Mouse (Mus musculus): Measurements from ENCODE around the gene Bmf. TPM values are rescaled to one million over a fixed set of nuclear protein-coding genes. Genes with fewer than 3 reads are reported as not detected.
A peak's percentile ranks its signal among the peaks of the same experiment; 100 is the strongest.
"Not testable (repeated sequence)": the region's sequence is repeated elsewhere in the genome, so short reads cannot be mapped to it uniquely, and the experiment has no call there.

The Bmf gene
- polyA plus RNA-seq, 1 experiment from 2014 or later, result 0.75 TPM

DNA sequence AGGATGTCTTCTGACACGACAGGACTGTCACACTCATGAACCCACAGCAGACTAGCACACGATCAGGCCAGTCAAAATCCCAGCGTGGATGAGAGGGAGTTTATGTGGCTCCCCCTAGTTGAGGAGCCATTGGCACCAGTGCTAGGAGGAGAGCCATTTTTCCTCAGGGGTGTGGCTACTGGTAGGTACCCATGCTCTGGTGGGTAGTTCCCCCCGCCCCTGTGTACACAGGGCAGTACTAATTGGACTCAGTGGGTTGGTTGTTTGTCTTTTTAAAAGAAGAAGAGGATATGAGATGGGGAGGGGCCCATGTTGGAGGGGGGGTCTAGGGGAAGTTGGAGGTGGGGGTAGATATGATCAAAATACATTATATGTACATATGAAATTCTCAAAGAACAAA, 12.5 kb upstream of the Bmf start:
- no peaks in the 10 kb centered on the region for H3K4me1 ChIP-seq (replicated peaks)
- H3K9me3 ChIP-seq (replicated peaks), result no peaks in the 10 kb centered on the region
- ATAC-seq (ENCODE audit: low read depth) (no peak), DNase-seq (no peak)
- no peak overlapping the region for H3K27ac ChIP-seq
- no peak overlapping the region for H3K9ac ChIP-seq
- 68% methylated on average over 4 of the region's 4 CpGs for whole genome bisulfite sequencing (ENCODE audit: insufficient replicate concordance)
- H3K36me3 ChIP-seq, result 0 out of 2 replicates have a peak, but pooled peaks cover 4% of the 10 kb centered on the region
- H3K4me3 ChIP-seq (replicated peaks), result no peak overlapping the region
- H3K4me2 ChIP-seq, result no peak overlapping the region
- no peaks in the 10 kb centered on the region for H3K27me3 ChIP-seq

DNA sequence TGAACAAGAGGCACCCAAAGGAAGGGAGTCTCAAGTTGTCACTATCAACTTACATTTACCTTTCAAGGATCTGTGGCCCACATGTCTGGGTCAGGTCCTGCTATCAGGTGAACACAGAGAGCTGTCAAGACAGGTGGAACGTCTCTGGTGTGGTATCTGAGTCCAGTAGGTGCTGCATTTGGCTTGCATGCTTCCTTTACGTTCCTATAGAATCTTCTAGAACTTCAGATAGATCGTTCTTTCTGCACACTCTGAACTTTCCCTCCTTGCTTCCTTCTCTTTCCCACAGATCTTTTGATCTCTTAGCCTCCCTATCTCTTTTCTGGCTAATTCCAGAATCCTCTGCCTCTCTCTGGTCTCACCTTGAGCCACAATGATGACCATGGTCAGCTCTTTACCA, 8.9 kb upstream of the Bmf start:
- ATAC-seq (ENCODE audit: low read depth), result no peak

DNA sequence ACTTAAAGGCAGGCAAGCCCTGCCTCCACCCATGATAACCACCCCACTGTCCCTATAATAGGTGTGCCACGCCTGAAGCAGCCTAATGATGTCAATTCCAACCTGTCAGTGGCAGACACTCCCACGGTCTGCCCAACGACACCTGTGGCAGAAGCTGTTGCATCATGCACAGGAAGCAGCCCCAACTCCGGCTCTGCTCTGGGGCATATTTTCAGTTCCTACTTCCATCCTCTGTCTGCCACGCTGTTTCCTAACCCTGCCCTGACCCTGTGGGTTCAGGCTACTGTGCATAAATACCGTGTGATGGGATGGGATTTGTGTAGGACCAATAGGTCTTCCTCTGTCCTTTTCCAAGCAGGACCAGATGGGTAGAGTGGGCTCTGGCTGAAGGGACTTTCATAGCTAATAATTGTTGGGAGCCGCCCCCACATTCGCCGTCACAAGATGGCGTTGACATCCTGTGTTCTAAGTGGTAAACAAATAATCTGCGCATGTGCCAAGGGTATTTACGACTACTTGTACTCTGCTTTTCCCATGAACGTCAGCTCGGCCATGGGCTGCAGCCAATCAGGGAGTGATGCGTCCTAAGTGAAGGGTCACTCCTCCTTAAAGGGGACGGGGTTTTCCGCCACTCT, 5.0 kb upstream of the Bmf start:
- H3K36me3 ChIP-seq; H3K9me3 ChIP-seq (replicated peaks); DNase-seq: not testable (repeated sequence)
- peak overlapping the region; percentile 63 for H3K9ac ChIP-seq
- 52% methylated on average over 17 of the region's 17 CpGs for WGBS (ENCODE audit: insufficient replicate concordance)
- peak overlapping the region; percentile 56 for H3K4me2 ChIP-seq
- H3K4me3 ChIP-seq (replicated peaks), result peak overlapping the region; percentile 59
- H3K27me3 ChIP-seq, result peaks cover 21% of the 10 kb centered on the region
- H3K27ac ChIP-seq, result peak overlapping the region; percentile 79
- ATAC-seq (ENCODE audit: low read depth), result peak; percentile 79
- H3K4me1 ChIP-seq (replicated peaks), result peaks cover 16% of the 10 kb centered on the region

More for the DNA sequence above, 8.9 kb upstream of the Bmf start:
- Histone ChIP-seq H3K9ac (no peak overlapping the region), H3K9me3 (replicated peaks) (no peaks in the 10 kb centered on the region), H3K27ac (no peak overlapping the region), H3K27me3 (no peaks in the 10 kb centered on the region), H3K4me1 (replicated peaks) (peaks cover 6% of the 10 kb centered on the region), H3K4me2 (no peak overlapping the region), H3K4me3 (replicated peaks) (no peak overlapping the region), H3K36me3 (0 out of 2 replicates have a peak, but pooled peaks cover 4% of the 10 kb centered on the region)
- WGBS (ENCODE audit: insufficient replicate concordance), result 69% methylated on average over 3 of the region's 3 CpGs
- no peak for DNase-seq

DNA sequence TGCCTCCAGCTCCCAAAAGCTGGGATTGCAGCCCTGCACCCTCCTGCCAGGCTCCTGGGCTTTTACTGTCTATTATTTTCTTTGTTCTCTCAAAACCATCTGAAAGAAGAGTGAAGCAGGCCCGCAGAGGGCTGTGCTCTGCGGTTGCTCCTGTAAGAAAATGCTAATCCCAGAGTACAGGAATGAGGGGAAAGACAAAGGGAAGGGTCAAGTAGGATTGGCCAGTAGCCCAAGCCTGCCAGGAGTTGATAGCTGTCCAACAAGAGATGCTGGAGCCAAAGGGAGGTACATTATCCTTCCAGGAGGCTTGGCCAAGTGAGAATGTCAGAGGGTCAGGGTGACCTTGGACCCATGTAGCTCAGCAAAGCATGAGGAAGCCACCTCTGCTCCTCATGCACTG, 2.1 kb upstream of the Bmf start:
- no peak overlapping the region for H3K4me3 ChIP-seq (replicated peaks)
- H3K9me3 ChIP-seq (replicated peaks), result no peaks in the 10 kb centered on the region
- DNase-seq, result no peak

DNA sequence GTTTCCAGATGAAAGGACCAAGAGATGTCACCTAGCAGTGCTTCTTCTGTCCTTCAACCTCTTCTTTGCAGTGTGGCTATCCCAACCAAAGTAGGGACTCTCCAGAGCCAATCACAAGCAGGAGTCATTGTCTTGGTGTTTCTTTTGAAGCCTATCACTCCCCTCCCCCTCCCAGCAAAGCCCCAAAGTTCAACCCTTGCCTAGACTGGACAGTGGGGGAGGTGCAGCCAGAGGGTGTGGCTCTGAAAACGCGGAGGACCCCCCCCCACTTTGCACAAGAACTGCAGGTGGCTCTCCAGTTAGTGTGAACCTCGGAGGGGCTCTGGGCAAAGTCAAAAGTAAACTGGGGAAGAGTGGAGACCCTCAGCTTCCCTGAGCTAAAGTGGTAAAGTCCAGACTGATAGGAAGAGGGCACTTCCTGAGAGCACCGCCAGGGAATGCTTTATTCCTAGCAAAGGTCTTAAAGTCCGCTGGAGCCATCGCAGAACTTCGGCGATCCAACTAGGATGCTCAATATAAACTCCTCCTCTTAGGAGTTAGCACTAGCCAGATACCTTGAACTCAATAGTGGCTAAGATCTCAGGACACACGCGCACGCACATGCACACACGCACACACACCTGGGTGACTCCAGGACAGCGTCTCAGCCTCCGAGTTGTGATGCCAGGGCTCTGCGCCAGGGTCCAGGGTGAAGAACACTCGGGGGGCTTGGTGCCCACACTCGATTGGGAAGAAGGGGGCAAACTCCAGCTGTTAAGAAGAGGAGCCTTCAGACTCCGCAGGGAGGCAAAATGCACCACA, 866 bp downstream of the Bmf start:
- Histone ChIP-seq H3K4me3 (replicated peaks) (peak overlapping the region; percentile 67), H3K4me2 (peak overlapping the region; percentile 77), H3K9ac (peak overlapping the region; percentile 62), H3K27ac (no peak overlapping the region), H3K9me3 (replicated peaks) (no peaks in the 10 kb centered on the region), H3K27me3 (peaks cover 55% of the 10 kb centered on the region), H3K4me1 (replicated peaks) (peaks cover 71% of the 10 kb centered on the region), H3K36me3 (no peaks in the 10 kb centered on the region)
- no peak for DNase-seq
- WGBS (ENCODE audit: insufficient replicate concordance), result 2% methylated on average over 18 of the region's 18 CpGs
- ATAC-seq (ENCODE audit: low read depth), result no peak

More for the DNA sequence above, 2.1 kb upstream of the Bmf start:
- Histone ChIP-seq H3K4me1 (replicated peaks) (peaks cover 44% of the 10 kb centered on the region), H3K4me2 (no peak overlapping the region), H3K27ac (no peak overlapping the region), H3K36me3 (no peaks in the 10 kb centered on the region), H3K27me3 (peaks cover 48% of the 10 kb centered on the region), H3K9ac (no peak overlapping the region)
- ATAC-seq (ENCODE audit: low read depth), result no peak
- 61% methylated on average over 2 of the region's 2 CpGs for WGBS (ENCODE audit: insufficient replicate concordance)

DNA sequence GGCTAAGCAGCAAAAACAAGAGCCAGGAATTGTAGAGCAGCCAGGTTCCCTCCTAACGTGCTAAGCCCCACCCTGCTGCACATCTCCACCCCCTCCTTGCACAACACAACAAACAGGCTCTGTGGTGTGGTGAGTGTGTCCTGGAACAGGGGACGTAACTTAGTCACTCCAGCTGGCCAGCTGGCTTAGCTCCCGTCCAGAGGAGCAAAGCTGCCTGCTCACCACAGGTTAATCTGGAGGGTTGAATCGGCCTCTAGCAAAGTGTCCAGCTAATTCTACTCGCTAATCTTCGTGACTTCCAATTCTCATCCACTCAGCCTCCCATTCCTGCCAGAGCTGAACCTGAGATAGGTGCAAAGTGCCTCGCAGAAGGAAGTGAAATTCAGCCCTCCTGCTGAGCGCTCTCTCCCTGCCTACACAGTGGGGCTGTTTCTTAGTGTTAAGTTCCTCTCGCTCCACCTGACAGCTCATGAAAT, 1.9 kb downstream of the Bmf start:
- Histone ChIP-seq H3K4me2 (peak overlapping the region; percentile 77), H3K4me3 (replicated peaks) (no peak overlapping the region; the same call in 1 of the 2 replicates), H3K27ac (peak overlapping the region; percentile 16; the same call in 1 of the 2 replicates), H3K27me3 (peaks cover 55% of the 10 kb centered on the region), H3K4me1 (replicated peaks) (peaks cover 73% of the 10 kb centered on the region), H3K36me3 (no peaks in the 10 kb centered on the region), H3K9me3 (replicated peaks) (no peaks in the 10 kb centered on the region), H3K9ac (0 out of 2 replicates have a peak overlapping the region, but pooled peaks have one; percentile 9)
- ATAC-seq (ENCODE audit: low read depth), result peak; percentile 24; the same call in 1 of the 2 replicates
- WGBS (ENCODE audit: insufficient replicate concordance), result 8% methylated on average over 9 of the region's 9 CpGs
- DNase-seq, result no peak

DNA sequence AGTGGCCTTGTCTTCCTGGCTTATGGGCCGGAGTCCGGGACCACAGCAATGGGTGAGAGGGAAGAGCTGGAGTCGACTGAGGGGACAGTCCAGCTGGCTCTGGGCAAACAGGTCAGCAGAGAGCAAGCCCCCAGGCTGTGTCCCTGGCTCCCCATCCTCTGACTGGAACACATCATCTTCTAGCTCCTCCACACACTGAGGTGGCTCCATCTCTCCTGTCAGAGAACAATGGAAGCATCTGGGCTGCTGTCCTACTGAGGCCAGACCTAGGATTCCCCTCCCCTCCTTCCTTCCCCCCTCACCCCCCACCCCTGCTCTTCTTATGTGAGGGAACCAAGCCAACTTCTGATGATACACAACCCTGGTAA, 2.7 kb downstream of the Bmf start:
- DNase-seq (no peak), ATAC-seq (ENCODE audit: low read depth) (no peak)
- Histone ChIP-seq H3K4me1 (replicated peaks) (peaks cover 73% of the 10 kb centered on the region), H3K27ac (no peak overlapping the region), H3K27me3 (peaks cover 53% of the 10 kb centered on the region), H3K36me3 (no peaks in the 10 kb centered on the region), H3K4me3 (replicated peaks) (no peak overlapping the region), H3K9ac (no peak overlapping the region), H3K9me3 (replicated peaks) (no peaks in the 10 kb centered on the region), H3K4me2 (no peak overlapping the region)
- WGBS (ENCODE audit: insufficient replicate concordance), result 38% methylated on average over 3 of the region's 3 CpGs

DNA sequence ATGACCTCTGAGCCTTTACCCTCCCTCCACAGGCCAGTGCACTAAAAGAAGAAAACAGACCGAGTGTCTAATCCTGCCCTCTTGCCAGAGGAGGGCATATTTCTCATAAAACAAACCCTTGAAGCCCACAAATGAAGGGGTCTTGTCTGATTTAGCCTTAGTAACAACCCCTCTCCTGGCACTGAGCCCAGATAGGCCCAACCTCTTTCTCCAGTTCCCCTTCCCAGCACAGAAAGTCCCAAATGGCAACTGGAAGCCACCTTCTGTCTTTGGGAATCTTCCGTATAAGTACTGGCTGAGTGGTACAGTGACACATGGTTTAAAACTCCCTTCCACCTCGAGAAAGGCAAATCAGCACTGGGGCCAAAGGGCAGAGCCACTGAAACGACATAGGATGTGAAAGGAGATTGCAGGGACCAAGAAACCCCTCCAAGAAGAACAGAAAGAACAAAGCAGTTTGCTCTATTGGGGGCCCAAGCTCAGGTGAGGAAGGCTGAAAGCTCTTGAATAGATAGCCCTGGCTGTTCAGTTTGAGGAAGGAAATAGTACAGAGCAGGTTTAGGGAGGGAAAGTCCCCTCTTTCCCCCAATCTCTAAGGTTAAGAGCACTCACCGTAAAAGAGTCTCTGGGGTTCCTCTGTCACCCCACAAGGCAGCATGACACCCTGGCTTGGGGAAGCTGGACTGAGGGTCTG, 3.2 kb downstream of the Bmf start:
- Histone ChIP-seq H3K9me3 (replicated peaks) (no peaks in the 10 kb centered on the region), H3K4me3 (replicated peaks) (no peak overlapping the region), H3K9ac (no peak overlapping the region), H3K27me3 (peaks cover 48% of the 10 kb centered on the region), H3K36me3 (no peaks in the 10 kb centered on the region), H3K4me1 (replicated peaks) (peaks cover 73% of the 10 kb centered on the region), H3K27ac (no peak overlapping the region), H3K4me2 (no peak overlapping the region)
- ATAC-seq (ENCODE audit: low read depth), result no peak
- WGBS (ENCODE audit: insufficient replicate concordance), result 35% methylated on average over 5 of the region's 5 CpGs
- no peak for DNase-seq

DNA sequence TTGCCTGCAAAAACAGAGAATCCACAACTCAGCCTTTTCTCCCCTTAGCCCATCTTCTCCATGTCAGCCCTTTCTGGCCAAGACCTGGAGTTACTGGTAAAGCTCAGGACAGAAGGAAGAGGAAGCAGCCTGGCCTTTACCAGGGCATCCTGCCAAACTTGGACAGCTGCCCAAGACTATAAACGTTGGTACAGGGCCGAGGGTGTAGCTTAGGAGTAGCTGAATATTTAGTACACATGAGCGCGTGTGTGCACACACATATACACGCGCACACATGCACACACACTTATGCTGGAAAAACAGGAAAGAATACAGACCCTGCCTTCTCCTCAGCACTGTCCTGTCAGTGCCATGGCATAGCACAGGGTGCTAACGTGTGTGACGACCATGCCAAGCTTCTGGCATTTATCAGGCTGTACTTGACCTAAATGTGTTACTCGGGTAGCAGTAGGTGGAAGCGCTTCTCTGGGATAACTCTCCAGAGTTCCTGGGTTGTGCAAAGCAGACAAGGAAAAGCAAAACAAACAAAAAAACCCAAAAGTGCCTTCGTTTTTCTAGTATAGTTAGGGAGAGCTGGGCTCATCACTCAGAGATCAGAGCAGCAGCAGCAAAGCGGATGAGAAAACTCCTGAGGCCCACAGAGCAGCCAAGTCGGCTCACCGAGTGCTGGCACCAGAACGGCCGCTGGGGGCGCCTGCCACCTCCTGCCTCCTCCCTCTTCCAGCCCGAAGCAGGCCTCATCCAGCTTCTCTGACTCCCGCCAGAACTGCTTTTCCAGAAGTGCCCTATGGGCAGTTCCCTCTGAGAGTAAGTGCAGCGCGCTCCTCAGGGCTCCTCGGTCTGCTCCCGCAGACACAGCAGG, 4.0 kb downstream of the Bmf start:
- DNase-seq (peak; percentile 40), ATAC-seq (ENCODE audit: low read depth) (no peak)
- no peaks in the 10 kb centered on the region for H3K9me3 ChIP-seq (replicated peaks)
- no peak overlapping the region for H3K27ac ChIP-seq
- H3K27me3 ChIP-seq, result peaks cover 44% of the 10 kb centered on the region
- H3K4me2 ChIP-seq, result no peak overlapping the region
- H3K4me1 ChIP-seq (replicated peaks), result peaks cover 80% of the 10 kb centered on the region
- no peak overlapping the region for H3K9ac ChIP-seq
- WGBS (ENCODE audit: insufficient replicate concordance), result 30% methylated on average over 23 of the region's 23 CpGs
- no peaks in the 10 kb centered on the region for H3K36me3 ChIP-seq
- H3K4me3 ChIP-seq (replicated peaks), result no peak overlapping the region

DNA sequence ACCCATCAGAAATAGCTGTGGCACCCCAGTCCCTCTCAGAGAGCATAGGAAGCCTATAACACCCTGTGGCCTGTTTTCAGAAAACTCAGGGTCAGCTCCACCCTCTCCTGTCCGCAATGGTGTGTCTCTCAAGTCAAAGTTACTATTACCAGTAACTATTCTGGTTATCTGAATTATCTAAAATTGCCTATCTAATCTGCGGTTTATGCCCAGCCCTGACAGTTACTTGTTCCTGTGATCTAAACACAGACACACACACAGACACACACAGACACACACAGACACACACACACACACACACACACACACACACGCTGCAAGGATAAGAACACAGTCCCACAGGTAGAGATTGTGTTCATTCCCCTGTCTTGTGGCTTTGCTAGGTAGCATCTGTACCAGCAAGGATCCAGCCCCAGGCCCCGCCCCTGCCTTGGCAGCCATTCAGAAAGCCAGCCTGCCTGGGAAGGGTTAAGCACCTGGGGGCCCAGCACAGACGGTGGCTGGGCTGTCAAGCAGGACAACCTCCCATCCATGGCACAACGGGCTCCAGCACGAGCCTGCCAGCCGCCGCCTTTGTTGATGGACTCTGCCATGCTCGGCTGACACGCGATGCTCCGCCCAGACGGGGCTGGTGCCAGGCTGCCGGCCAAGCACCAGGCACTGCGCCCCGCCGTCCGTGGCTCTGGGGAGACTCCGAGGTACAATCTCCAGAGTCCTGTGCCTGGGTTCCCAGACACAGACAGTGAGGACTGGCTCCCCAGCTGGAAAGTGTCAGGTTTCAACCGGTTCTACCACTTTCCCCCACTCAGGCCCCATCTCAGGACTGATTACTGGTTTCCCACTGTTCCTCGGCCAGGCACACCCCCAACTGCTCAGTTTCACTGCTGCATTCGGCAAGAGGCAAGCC, 5.3 kb downstream of the Bmf start:
- peak; percentile 16 for ATAC-seq (ENCODE audit: low read depth)
- peaks cover 80% of the 10 kb centered on the region for H3K4me1 ChIP-seq (replicated peaks)

More for the DNA sequence above, 5.3 kb downstream of the Bmf start:
- Histone ChIP-seq H3K4me2 (peak overlapping the region; percentile 61), H3K27ac (0 out of 2 replicates have a peak overlapping the region, but pooled peaks have one; percentile 41), H3K4me3 (replicated peaks) (peak overlapping the region; percentile 37), H3K9ac (0 out of 2 replicates have a peak overlapping the region, but pooled peaks have one; percentile 36), H3K27me3 (peaks cover 31% of the 10 kb centered on the region), H3K9me3 (replicated peaks) (no peaks in the 10 kb centered on the region), H3K36me3 (no peaks in the 10 kb centered on the region)
- 28% methylated on average over 23 of the region's 23 CpGs for WGBS (ENCODE audit: insufficient replicate concordance)
- DNase-seq, result no peak
